Mouse (Mus musculus) heart, embryonic 11.5 days (tissue): Measurements from ENCODE around the gene Stat5b. TPM values are rescaled to one million over a fixed set of nuclear protein-coding genes. Genes with fewer than 3 reads are reported as not detected.

ENCODE experiments used
- ATAC-seq: fragments of 200-750 bp; cut with Nextera tagmentation; replicated peaks from 2 replicates; pipeline ENCODE4 v1.8.0; 2017; ENCODE audit warnings: moderate library complexity; ENCODE audit not compliant: insufficient number of reproducible peaks, low FRiP score, low TSS enrichment
- H3K27ac ChIP-seq: fragments of 300-500 bp; sonication (generic); 2 replicates; pipeline ENCODE4 v1.5.1; 2014; ENCODE audit warnings: mild to moderate bottlenecking, low read depth, low read length
- H3K27me3 ChIP-seq: fragments of 300-500 bp; sonication (generic); 2 replicates; pipeline ENCODE4 v1.6.1; 2014; ENCODE audit warnings: mild to moderate bottlenecking, low read length, mixed read lengths; ENCODE audit not compliant: control insufficient read depth, insufficient read depth
- H3K36me3 ChIP-seq: fragments of 300-500 bp; sonication (generic); 2 replicates; pipeline ENCODE4 v1.6.1; 2014; ENCODE audit warnings: mild to moderate bottlenecking, low read length, moderate library complexity, mixed read lengths; ENCODE audit not compliant: control insufficient read depth, insufficient read depth
- H3K4me1 ChIP-seq: fragments of 300-500 bp; sonication (generic); 2 replicates; pipeline ENCODE4 v1.6.1; 2014; ENCODE audit warnings: low read length; ENCODE audit not compliant: control insufficient read depth, insufficient read depth
- H3K4me2 ChIP-seq: fragments of 300-500 bp; sonication (generic); 2 replicates; pipeline ENCODE4 v1.6.1; 2014; ENCODE audit warnings: mild to moderate bottlenecking, moderate library complexity
- H3K4me3 ChIP-seq: fragments of 300-500 bp; sonication (generic); 2 replicates; pipeline ENCODE4 v1.5.1; 2014; ENCODE audit warnings: low read depth, low read length
- H3K9ac ChIP-seq: fragments of 300-500 bp; sonication (generic); 2 replicates; pipeline ENCODE4 v1.6.1; 2014; ENCODE audit warnings: mild to moderate bottlenecking, low read depth, low read length, moderate library complexity
- H3K9me3 ChIP-seq: fragments of 300-500 bp; sonication (generic); replicated peaks from 2 replicates; pipeline ENCODE4 v1.6.1; 2016; ENCODE audit warnings: low read length; ENCODE audit not compliant: control insufficient read depth
- WGBS: fragments of 180-500 bp; shearing (Covaris S2); extraction: QIAGEN DNeasy Blood & Tissue Kit; methylation state at CpG from one replicate; pipeline ENCODE4 v1.1.7; 2014; ENCODE audit not compliant: insufficient replicate concordance; 5-methylcytosine and 5-hydroxymethylcytosine counted together
- polyA plus RNA-seq: library from polyadenylated mRNA; unstranded; fragments of >200 nt; fragmentation: Nextera tagmentation; extraction: Ambion mirVana; gene quantifications from 2 replicates; pipeline ENCODE4 v1.2.1, GENCODE M21; 2014

The Stat5b gene
- polyA plus RNA-seq, 1 experiment from 2014 or later: 26.4 TPM

DNA sequence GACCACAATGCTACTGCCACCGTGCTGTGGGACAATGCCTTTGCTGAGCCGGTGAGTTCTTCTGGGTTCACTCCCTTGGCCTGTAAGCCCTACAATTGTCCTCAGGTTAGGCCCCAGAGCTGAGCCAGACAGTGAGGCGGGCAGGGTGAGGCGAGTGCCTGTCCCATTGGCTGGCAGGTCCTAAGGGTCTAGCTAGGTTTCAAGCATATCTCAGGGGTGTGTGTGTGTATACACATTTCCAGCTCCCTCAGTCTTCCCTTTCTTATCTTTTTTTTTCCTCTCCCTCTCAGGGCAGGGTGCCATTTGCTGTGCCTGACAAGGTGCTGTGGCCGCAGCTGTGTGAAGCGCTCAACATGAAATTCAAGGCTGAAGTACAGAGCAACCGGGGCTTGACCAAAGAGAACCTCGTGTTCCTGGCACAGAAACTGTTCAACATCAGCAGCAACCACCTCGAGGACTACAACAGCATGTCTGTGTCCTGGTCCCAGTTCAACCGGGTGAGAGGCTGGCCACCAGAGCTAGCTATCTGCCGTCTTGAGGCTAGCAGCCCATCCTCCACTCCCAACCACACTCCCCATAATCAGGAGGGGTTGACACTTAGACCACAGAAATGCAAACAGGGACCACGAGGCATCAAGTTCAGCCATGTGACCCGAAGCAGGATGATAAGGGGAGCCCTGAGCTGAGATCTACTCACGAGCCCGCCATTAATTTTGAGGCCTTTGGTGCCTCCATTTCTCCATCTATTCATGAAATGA is 29.0 kb upstream of the Stat5b start:
- Histone ChIP-seq H3K36me3 (no peaks in the 10 kb centered on the region), H3K9me3 (no peaks in the 10 kb centered on the region), H3K27me3 (no peaks in the 10 kb centered on the region), H3K27ac (no peak overlapping the region), H3K4me2 (no peak overlapping the region), H3K4me3 (no peak overlapping the region), H3K9ac (no peak overlapping the region), H3K4me1 (no peaks in the 10 kb centered on the region)
- 67% methylated on average over 15 of the region's 15 CpGs for WGBS
- peak; percentile 55; the same call in 1 of the 2 replicates for ATAC-seq

DNA sequence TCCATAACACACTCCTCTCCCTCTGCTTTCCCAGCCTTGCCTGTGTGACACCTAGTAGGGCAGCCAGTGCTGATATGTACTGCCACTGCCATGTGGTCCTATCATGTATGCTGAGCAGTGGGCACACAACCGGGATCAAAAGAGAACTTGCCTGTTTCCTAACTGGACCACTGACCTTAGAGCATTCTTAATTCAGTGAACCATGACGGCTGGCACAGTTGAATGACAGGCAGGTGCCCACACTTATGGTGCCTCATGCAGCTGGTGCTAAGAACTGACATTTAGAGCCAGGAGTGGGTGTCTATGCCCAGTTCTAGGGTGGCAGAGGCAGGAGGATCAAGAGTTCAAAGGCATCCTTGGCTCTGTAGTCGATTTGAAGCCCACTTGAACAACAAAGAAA is 25.2 kb upstream of the Stat5b start:
- Histone ChIP-seq H3K27me3 (no peaks in the 10 kb centered on the region), H3K9me3 (no peaks in the 10 kb centered on the region), H3K4me3 (no peak overlapping the region), H3K9ac (no peak overlapping the region), H3K27ac (no peak overlapping the region), H3K36me3 (no peaks in the 10 kb centered on the region), H3K4me1 (no peaks in the 10 kb centered on the region), H3K4me2 (no peak overlapping the region)
- no peak for ATAC-seq
- WGBS: 77% methylated on average over 3 of the region's 3 CpGs

DNA sequence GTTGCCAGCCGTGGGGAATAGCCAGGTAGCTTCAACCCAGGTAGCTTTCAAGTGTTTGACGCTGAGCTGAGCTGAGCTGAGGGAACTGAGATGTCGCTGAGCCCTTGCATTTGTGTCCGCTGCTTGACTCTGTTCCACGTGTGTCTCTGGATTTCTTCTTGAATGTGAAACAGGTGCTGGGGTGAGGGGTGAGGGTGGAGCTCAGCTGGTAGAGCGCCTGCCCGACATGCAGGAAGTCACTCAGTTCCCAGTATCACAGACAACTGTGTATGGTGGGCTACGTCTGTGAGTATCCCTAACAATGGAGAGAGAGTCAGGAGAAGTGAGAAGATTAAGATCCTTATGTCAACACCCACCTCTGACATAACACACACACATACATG is 20.4 kb upstream of the Stat5b start:
- 75% methylated on average over 8 of the region's 8 CpGs for WGBS
- no peak overlapping the region for H3K4me3 ChIP-seq
- no peaks in the 10 kb centered on the region for H3K27me3 ChIP-seq

DNA sequence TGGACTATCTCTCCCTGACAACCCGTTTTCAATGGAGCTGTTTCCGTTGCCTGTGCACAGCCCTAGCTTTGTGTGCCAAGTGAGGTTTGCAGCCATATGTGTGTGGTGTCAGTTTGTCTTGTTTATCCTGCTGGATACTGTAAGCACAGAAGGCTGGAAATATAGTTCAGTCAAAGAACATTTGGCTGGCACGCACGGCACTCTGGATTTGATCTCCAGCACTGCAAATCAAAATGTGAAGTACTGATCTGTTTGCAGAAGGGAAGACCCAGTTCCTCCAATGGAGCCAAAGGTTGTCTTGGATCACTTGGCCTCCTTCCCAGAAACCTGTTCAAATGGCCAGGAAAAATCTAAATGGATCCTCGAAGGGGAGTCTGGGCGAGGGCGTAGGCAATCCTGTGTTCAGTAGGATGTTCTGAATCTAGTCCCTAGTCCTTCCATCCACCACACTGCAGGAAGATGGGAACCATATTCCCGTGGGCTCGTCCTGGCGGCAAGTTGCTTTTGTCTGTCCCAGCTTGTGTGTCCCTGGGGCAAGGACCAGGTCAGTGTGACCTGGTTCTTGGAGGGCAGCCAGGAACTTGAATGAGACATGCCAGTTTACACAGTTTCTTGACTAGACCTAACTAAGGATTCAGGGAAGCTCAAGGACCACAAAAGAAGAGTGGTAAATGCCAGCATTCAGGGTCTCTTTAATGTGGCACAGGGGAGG is 19.9 kb upstream of the Stat5b start:
- H3K27ac ChIP-seq: no peak overlapping the region
- H3K9me3 ChIP-seq: no peaks in the 10 kb centered on the region
- H3K4me1 ChIP-seq: no peaks in the 10 kb centered on the region
- H3K9ac ChIP-seq: no peak overlapping the region
- H3K36me3 ChIP-seq: no peaks in the 10 kb centered on the region
- 81% methylated on average over 10 of the region's 10 CpGs for WGBS
- ATAC-seq: no peak
- no peaks in the 10 kb centered on the region for H3K27me3 ChIP-seq
- no peak overlapping the region for H3K4me3 ChIP-seq
- H3K4me2 ChIP-seq: no peak overlapping the region

More for the DNA sequence above, 20.4 kb upstream of the Stat5b start:
- Histone ChIP-seq H3K4me1 (no peaks in the 10 kb centered on the region), H3K27ac (no peak overlapping the region), H3K9ac (no peak overlapping the region), H3K9me3 (no peaks in the 10 kb centered on the region), H3K4me2 (no peak overlapping the region), H3K36me3 (no peaks in the 10 kb centered on the region)
- ATAC-seq: no peak

DNA sequence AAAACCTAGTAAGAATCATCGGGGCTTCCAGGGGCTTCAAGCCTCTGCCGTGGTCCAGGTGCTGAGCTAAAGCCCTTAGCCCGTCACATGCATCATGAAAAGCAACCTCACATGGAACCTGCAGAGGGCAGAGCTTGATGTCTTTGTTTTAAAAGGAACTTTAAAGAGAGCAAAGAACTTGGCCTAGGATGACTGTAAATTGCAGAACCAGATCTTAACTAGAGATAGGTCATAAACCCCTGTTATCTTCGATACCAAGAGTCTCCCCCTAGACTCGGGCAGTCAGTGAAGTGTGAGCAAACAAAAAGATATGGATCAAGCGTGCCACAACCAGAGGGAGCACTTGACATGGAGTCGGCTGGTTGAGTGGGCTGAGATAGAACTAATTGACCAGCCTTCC is 15.1 kb upstream of the Stat5b start:
- H3K27me3 ChIP-seq: peaks cover 2% of the 10 kb centered on the region
- no peaks in the 10 kb centered on the region for H3K9me3 ChIP-seq
- no peak overlapping the region for H3K4me2 ChIP-seq
- H3K4me3 ChIP-seq: no peak overlapping the region
- H3K27ac ChIP-seq: no peak overlapping the region
- H3K9ac ChIP-seq: no peak overlapping the region
- no peak for ATAC-seq
- H3K36me3 ChIP-seq: no peaks in the 10 kb centered on the region
- 60% methylated on average over 7 of the region's 7 CpGs for WGBS
- H3K4me1 ChIP-seq: 0 out of 2 replicates have a peak, but pooled peaks cover 5% of the 10 kb centered on the region

DNA sequence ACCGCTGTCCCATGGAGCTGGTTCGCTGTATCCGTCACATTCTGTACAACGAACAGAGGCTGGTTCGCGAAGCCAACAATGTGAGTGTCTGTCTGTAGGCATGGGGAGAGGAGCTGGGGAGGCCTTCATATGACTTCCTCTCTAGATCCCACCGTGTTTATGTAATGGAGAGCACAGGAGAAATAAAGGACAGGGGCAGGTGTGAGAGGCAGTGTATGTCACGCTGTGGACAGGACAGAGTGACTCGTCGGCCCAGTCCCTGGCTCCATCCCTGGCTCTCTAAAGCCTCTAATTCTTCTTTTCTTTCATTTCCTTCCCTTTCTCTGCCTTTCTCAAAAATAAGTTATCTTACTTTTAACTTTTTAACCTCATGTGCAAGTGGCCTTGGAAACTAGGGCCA is 12.6 kb upstream of the Stat5b start:
- peaks cover 7% of the 10 kb centered on the region for H3K27me3 ChIP-seq
- H3K36me3 ChIP-seq: no peaks in the 10 kb centered on the region
- no peak overlapping the region for H3K4me2 ChIP-seq
- no peak overlapping the region for H3K4me3 ChIP-seq
- H3K4me1 ChIP-seq: peaks cover 5% of the 10 kb centered on the region; the same call in 1 of the 2 replicates
- ATAC-seq: no peak
- WGBS: 88% methylated on average over 10 of the region's 10 CpGs
- H3K27ac ChIP-seq: no peak overlapping the region
- H3K9me3 ChIP-seq: no peaks in the 10 kb centered on the region
- no peak overlapping the region for H3K9ac ChIP-seq

DNA sequence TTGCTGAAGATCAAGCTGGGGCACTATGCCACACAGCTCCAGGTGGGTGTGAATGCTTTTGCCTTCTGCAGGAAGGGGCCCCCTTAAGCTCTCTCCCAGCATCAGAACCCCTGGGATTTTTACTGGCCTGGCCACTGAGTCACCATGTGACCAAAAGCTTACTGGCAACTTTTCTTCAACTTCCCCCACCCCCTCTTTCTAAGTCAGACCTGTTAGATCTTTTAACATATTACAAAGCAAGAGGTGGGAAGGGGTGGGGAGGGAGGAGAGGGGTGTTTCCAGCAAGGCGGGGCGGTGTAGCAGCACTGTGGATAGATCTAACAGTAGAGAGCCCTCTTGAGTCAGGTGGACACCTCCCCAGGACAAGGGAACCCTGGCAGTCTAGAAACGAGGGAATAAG is 11.3 kb upstream of the Stat5b start:
- Histone ChIP-seq H3K9ac (no peak overlapping the region), H3K27ac (no peak overlapping the region), H3K4me2 (no peak overlapping the region), H3K4me3 (no peak overlapping the region), H3K36me3 (no peaks in the 10 kb centered on the region), H3K27me3 (peaks cover 7% of the 10 kb centered on the region), H3K4me1 (peaks cover 5% of the 10 kb centered on the region; the same call in 1 of the 2 replicates), H3K9me3 (no peaks in the 10 kb centered on the region)
- no peak for ATAC-seq
- 30% methylated on average over 3 of the region's 3 CpGs for WGBS

DNA sequence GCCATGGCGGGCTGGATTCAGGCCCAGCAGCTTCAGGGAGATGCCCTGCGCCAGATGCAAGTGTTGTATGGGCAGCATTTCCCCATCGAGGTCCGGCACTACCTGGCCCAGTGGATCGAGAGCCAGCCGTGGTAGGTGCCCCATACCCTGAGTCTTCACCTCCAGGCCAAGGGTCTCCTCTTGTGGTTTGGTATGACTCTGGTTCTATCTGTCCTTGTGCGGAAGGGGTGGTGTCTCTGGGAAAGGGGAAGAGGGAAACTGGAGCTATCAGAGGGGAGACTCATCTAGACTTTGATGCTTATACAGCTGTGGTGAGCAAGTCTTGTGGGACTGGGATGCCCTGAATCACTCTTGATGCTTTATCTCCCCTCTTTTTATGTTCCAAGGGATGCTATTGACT is 10.8 kb upstream of the Stat5b start:
- Histone ChIP-seq H3K9me3 (no peaks in the 10 kb centered on the region), H3K36me3 (no peaks in the 10 kb centered on the region), H3K27me3 (peaks cover 7% of the 10 kb centered on the region), H3K4me3 (0 out of 2 replicates have a peak overlapping the region, but pooled peaks have one; percentile 65), H3K27ac (no peak overlapping the region), H3K4me2 (peak overlapping the region; percentile 68), H3K9ac (no peak overlapping the region), H3K4me1 (peaks cover 5% of the 10 kb centered on the region; the same call in 1 of the 2 replicates)
- no peak for ATAC-seq
- 73% methylated on average over 7 of the region's 7 CpGs for WGBS
